Mouse (Mus musculus): ENCODE results near the gene Klhl5.
A peak's percentile ranks its signal among the peaks of the same experiment; 100 is the strongest.

Klhl5 gene

GRCm38 (mm10) chr5:65106876-65107772 is at the start of gene Klhl5:
TSS of gene Klhl5 (plus strand) at chr5:65107539.
- peak; percentile 75 to 81 for DNase-seq (ENCODE audit: low spot score in 2 of 2)

- DNase-seq (ENCODE audit: low spot score in 2 of 2): no peak
These were observed 49.7 kb upstream of the Klhl5 start for GRCm38 (mm10) chr5:65057596-65057995.

DNA sequence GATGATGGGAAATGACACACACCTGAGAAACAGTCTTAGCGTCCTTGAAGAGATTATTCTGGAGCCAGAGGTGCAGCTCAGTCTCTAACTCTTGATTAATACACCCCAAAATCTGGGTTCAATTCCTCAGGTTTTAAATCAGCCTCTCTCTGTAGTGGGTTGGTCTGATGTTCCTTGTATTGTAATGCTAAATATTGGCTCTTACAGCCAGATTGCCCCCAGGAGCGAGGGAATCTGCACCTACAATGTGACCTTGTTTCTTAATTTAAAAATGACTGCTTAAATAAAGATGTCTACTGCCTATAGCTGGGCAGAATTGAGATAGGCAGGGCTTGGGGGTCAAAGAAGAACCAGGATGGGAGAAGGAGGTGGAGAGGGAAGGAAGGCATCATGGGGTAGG is 47.5 kb upstream of the Klhl5 start:
- DNase-seq (ENCODE audit: low spot score in 2 of 2): no peak

DNA sequence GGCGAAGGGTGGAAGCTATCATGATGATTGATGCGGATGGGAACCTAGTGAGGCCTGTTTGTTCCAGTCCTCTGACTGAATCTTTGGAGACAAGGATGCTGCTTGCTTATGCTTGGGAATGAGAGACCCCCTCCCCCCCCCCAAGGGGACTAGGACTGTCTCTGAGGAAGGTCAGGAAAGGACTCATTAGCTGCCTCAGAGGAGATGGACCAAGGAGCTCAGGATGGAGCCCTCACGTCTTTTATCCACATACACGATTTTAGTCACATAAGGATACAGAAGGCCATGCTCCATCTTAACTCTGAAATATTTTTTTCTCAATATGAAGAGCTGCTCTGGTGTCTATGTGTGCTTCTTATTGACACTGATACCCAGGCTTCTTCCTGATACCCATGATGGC is 45.1 kb upstream of the Klhl5 start:
- DNase-seq (ENCODE audit: low spot score in 2 of 2): no peak

DNA sequence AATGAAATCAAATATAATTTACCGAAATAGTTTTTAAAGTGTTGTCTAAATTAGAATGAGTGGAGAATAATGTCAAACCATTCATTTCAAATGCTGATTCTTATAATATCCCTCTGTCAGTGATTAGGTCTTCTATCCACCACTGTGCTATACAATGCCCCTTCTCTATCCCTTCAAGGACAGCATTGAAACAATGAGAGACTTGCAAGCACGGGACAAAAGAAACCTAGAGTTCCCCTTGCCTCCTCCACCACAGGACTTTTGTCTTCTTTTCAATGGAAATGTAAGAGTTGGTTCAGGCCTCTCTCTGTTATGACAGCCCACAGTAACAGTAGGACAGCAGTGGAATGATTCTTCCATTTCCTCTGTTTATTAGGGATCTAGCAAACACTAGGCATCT is 44.1 kb upstream of the Klhl5 start:
- DNase-seq (ENCODE audit: low spot score in 2 of 2): no peak

- DNase-seq (ENCODE audit: low spot score in 2 of 2): no peak
These were observed 39.2 kb upstream of the Klhl5 start for GRCm38 (mm10) chr5:65068166-65068565.

DNA sequence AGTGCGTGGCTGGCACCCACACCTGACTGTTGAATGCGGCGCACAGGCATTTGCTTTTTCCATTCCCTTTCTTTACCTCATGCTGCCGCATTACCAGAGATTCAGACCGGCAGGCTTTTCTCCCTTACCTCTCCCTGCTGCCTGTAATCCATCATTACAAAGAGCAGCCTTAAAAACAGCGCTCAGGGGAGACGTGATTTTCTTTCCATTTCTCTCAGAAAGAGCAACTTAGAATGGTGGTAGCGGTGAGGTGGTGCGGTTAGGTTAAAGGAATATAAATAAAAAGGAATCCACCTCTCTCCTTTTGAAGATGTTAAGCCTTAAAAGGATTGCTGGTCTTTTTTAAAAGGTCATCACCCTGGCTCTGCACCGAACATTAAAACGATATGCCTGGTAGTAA is 37.5 kb upstream of the Klhl5 start:
- DNase-seq (ENCODE audit: low spot score in 2 of 2): no peak

DNA sequence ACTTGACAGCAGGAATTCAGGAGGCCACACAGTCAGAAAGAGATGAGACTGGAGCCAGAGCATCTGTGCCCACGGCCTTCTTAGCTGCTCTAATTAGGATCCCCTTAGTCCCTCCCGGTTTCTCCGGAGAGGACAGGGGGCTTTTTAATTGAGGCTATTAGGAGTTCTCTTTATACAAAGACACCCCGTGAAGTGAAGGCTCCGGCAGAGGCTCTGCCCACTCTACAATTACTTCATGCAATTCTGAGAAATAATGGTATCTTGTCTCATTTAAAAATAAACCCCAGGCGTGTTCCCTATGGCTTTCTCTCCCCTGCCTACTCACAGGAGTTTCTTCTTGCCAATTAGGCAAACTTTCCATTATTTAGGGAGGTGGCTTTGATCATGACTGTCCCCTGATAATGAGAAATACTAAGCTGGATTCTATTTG is 35.6 kb upstream of the Klhl5 start:
- peak in 1 of 2 experiments; percentile 4 for DNase-seq (ENCODE audit: low spot score in 2 of 2)

DNA sequence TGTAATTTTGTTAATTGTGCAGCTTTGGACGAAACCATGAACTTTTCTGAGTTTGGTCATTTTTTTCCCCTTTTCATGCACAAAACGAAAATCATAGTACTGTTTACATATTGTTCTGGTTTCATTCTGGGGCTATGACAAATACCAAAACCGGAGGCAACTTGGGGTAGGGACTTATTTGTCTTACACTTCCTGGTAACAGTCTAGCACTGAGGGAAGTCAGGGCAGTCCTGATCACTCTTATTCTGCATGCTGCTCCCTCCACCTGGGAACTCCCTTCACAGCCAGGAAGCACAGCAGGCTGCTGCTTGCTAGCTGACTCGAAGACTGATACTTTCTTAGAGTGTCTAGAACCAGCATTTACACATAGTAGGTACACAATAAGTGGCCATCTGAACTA is 34.1 kb upstream of the Klhl5 start:
- no peak for DNase-seq (ENCODE audit: low spot score in 2 of 2)

DNA sequence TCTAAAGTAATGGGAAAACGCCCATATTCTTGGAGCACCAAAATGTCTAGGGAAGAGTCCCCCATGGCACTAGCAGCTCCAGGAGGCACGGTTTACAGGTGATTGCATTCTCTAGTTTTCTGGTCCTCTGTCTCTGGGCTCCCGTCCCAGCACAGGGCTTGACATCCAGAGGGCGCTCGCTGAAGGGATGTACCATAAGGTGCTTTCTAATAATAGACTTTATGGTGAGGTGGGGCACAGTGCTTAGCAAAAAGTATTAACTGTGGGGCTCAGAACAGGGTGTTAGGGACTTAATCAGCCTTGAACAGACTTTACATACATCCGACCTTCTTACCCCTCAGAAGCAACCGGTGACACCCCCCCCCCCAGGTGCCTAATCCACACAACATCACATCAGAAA is 32.6 kb upstream of the Klhl5 start:
- DNase-seq (ENCODE audit: low spot score in 2 of 2): no peak

DNA sequence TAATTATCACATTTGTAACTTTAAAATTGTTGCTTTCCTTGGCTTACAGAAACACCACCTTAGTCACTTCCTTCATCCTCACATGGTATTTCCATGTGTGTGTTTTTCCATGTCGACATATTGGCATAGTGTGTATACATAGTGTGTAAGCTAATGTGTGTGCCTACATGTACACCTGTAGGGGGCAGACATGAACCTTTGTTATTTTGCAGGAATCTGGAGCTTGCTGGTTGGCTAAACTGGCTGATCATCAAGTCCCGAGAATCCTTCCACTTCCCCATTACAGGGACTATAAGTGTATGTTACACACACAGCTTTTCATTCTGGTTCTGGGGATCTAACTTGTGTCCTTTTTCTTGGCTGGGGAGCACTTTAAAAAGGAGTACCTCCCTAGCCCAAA is 31.3 kb upstream of the Klhl5 start:
- DNase-seq (ENCODE audit: low spot score in 2 of 2): no peak

- DNase-seq (ENCODE audit: low spot score in 2 of 2): no peak
These were observed 30.6 kb upstream of the Klhl5 start for GRCm38 (mm10) chr5:65076748-65077147.

DNA sequence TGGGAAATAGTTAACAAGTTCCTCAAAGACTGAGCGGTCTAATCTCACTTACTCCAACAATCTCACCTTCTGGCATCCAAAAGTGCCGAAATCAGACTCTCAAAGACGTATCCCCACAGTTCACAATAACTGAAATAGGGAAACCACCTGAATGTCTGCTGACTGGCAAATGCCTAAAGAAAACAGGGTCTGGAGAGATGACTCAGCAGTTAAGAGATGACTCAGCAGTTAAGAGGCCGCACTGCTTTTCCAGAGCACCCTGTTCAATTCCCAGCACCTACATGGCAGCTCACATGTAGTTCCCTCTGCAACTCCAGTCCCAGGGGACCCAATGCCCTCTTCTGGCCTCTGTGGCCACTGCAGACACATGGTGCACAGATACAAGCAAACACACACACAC is 29.3 kb upstream of the Klhl5 start:
- no peak for DNase-seq (ENCODE audit: low spot score in 2 of 2)

DNA sequence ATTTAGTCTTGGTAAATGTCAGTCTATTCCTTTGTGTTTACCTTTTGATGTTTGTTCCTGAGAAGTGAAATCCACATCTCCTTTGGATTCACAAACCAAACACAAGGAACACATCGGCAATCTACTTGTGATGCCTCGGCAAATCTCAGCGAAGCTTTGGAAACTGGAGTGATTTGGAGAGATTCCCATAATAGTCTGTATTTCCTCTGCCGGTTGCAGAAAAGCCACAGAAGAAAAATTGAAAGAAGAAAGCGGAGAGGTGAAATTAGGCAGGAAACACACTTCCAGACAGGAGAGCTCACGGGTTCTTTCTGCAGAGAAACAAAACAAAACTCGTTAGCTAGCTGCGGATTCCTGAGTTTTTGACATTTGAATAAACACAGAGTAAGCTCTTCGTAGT is 27.5 kb upstream of the Klhl5 start:
- peak; percentile 39 to 63 for DNase-seq (ENCODE audit: low spot score in 2 of 2)

- DNase-seq (ENCODE audit: low spot score in 2 of 2): no peak
These were observed 25.5 kb upstream of the Klhl5 start for GRCm38 (mm10) chr5:65081836-65082235.

- no peak for DNase-seq (ENCODE audit: low spot score in 2 of 2)
These were observed 20.8 kb upstream of the Klhl5 start for GRCm38 (mm10) chr5:65086522-65086921.

GRCm38 (mm10) chr5:65089707-65090106 is 17.6 kb upstream of the Klhl5 start:
- no peak for DNase-seq (ENCODE audit: low spot score in 2 of 2)

DNA sequence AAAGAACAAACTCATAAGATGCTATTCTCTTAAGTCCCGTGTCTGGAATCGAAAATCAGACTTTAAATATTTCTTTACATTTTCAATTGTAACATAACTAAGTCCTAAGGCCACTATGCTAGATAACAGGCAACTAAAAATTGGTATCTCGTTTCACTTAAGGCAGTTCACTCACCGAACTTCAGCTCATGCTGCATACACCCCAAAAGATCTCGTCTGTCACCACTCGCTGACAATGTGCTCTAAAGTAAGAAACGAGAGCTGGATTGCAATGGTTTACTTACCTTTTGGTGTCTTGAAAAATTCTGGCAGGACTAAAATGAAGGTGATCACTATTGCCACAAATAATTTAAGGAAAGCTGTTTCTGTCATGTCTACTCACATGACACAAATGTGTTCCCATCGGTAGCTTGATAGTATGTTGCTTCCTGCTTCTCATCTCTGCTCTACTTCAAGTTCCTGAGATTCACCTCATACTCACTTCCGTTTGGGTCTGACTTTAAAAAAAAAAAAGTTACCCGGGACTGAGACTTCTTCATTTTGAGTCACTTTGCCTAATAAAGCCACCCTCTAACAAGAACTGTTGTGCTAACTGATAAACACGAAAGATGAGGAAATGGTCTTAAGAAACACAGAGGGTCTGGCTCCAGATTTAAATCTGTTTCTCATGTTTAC is 16.0 kb upstream of the Klhl5 start:
- no peak for DNase-seq (ENCODE audit: low spot score in 2 of 2)

GRCm38 (mm10) chr5:65091921-65092320 is 15.4 kb upstream of the Klhl5 start, which contains the start of gene Tmem156:
TSS of gene Tmem156 (minus strand) at chr5:65092132.
- no peak for DNase-seq (ENCODE audit: low spot score in 2 of 2)

DNA sequence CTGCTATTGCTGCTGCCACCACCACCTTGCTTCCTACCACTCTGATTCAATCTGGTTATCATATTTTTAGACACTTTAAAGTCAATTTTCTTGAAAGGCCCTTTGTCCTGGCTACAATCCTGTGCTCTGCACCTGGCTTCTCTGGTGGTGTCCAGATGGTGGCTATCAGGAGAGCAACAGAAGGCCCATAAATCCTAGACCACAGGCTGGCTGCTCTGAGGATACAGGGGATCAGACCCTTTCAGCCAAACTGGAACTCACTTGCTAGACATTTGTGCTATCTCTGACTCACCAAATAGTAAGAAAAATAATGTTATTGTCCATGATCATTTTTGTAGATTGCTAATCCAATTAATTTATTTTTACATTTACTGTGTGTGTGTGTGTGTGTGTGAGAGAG is 13.6 kb upstream of the Klhl5 start:
- no peak for DNase-seq (ENCODE audit: low spot score in 2 of 2)

GRCm38 (mm10) chr5:65094902-65095545 is 12.3 kb upstream of the Klhl5 start:
- no peak for DNase-seq (ENCODE audit: low spot score in 2 of 2)

GRCm38 (mm10) chr5:65096082-65096481 is 11.3 kb upstream of the Klhl5 start:
- no peak for DNase-seq (ENCODE audit: low spot score in 2 of 2)

GRCm38 (mm10) chr5:65096805-65097204 is 10.5 kb upstream of the Klhl5 start:
- DNase-seq (ENCODE audit: low spot score in 2 of 2): no peak

Measured in frontal cortex, postnatal 36 days (tissue).